Mouse (Mus musculus): Measurements from ENCODE around the gene Timm44. TPM values are rescaled to one million over a fixed set of nuclear protein-coding genes. Genes with fewer than 3 reads are reported as not detected.

Timm44 gene
- total RNA-seq (2021) = 10 to 100 TPM; 59.1 to 61.4 TPM
- long read RNA-seq, transcript Timm44-201 (13 exons, 1,790 nt) = major isoform, 35 of 57 reads
- long read RNA-seq, partial matches to known transcripts = 7 of 57 reads
- long read RNA-seq, other reads (novel, unspliced or antisense) = 11 of 57 reads

DNA sequence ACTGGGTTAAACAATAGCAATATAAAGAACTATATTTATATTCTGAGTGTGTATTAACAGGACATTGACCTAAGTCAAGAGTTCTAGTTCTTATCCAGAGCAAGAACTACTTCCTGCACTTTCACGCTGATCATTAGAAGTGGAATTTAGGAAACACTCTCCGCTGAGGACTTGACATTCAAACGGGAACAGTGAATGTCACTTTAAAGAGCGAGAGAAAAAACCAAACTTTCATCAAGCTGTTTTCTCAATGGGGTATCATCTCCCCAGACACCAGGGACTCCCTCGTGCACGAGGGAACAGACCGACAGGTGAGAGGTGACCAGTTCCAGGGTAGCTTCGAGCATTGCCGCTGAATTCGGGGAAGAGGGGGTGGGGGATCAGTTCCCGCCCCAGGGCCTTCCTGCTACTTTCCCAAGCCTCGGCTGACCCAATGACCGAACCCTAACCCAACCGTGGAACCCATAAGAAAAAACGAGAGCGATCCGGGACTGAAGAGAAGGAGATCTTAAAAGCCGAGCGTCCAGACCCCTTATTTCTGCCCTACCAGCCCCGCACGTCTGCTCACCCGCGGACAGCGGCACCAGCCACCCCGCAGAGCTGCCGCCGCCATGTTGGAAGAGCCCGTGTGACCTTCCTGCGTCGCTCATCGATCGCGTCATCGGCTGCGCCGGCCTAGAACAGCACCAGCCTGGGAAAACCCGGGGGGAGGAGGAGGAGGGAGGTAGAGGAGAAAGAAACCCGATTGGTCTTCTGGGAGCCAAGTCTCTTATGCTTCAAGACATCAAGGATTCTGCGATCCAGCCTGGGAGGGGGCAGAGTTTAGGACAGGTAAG, at the start of gene Timm44:
TSS of gene Timm44 (minus strand) at position 639 of the 836 bp plus-strand sequence.
- DNase-seq (ENCODE audit: low spot score in 2 of 2) = peak; percentile 93 to 97

DNA sequence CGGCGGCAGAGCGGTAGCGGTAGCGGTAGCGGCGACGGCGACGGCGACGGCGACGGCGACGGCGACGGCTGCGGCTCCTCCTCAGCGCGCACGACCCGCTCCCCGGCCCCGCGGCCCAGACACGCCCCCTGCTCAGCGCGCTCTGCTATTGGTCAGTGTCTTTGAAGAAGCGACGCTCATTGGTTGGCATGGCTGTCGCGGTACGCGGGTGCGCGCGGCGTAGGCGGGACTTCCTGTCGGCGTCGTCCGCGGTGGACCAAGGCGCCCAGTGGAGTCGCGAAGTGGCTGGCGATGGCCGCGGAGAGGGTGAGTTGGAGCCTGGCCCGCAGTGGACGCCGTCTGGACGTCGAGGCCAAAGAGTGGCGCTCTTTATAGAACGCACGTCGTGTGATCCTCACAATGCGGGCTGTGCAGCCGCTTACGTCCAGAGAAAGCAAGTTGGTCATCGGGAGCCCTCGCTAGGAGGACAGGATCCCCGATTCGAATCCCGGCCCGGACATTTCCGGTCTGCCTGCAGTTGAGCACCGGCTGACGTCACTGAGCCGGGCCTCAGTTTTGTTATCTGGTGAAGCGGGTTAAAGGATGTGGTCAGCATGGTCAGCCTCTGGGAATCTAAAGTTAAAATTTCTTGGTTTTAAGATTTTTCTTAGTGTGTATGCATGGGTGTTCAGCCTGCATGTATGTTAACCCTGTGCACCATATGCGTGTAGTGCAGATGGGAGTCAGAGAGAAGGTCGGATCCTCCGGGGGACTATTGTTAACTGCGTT, 49.5 kb upstream of the Timm44 start, which contains the start of the genes Ccl25 and Elavl1:
TSS of gene Ccl25 (plus strand) at position 228 of the 768 bp plus-strand sequence.
TSS of gene Elavl1 (minus strand) at position 431 of the 768 bp plus-strand sequence.
- DNase-seq (ENCODE audit: low spot score in 2 of 2) = peak; percentile 98 to 99

DNA sequence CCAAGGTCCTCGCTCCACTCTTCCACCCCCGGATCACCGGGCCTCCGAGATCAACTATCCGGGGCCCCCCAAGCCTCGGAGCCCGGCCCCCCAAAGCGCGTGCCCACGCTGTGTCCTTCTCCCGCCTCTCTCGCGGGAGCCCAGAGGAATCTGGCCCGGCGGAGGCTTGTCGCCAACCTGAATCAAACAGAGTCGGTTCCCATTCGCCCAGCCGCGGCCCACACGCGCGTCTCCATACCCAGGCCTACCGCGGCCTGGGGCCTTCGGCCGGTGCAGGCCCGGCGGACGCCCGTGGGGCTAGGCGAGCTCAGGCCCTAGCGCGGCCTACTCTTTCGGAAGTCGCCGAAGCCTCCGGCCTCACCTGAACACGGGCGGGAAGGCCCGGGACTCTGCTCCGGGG, 48.8 kb upstream of the Timm44 start:
- DNase-seq (ENCODE audit: low spot score in 2 of 2) = peak in 1 of 2 experiments; percentile 33

DNA sequence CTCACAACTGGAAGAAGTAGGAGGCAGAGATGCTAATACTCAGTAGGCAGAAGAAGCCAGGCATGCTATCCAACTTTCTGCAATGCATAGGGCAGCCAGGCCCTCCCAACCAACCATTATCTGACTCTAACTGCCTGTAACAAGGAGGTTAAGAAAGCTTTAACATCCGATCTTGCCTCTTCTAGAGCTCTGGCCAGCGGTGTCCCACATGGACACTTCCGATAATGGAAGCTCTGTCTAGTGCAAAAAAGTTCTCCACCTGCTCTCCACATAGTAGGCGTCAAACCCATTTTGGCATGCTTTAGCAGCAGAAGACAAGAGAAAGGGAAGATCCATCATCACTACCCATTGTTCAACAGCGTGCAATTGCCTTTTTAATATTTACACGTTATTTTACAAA, 48.2 kb upstream of the Timm44 start:
- no peak for DNase-seq (ENCODE audit: low spot score in 2 of 2)

DNA sequence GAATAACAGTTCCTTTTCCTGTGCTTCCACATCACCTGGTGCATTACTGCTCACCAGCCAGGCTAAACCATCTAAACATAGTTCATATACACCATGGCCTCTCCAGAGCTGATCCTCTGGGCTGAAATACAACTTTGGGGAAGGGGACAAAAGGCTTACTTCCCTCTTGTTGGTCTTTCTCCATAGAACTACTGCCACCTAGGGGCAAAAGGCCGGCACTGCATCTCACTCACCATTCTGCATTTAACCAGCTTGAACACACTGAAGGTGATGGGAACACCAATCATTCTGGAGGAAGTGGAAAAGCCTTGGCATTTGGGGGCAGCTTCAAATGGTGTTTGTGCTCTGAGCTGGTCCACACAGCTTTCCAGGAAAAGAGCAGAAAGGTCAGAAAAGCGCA, 46.8 kb upstream of the Timm44 start:
- peak; percentile 71 to 91 for DNase-seq (ENCODE audit: low spot score in 2 of 2)

DNA sequence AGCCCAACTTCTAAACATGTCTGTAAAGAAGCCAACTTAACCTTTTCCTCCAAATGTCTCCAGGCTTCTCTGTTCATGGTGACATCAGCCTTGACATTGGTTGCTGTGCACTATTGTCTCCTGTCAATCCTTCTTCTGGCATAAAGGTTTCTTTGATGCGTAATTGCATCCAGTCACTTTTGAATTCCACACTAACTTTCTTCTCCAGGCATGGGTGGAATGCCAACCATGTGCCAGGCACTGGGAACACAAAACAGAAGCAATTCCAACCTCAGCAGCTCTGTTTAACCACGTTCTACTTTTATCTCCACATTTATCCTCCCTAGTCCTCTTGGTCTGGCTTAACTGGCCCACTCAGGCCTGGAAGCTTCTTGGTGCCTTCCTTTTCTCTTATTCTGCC, 45.3 kb upstream of the Timm44 start:
- no peak for DNase-seq (ENCODE audit: low spot score in 2 of 2)

DNA sequence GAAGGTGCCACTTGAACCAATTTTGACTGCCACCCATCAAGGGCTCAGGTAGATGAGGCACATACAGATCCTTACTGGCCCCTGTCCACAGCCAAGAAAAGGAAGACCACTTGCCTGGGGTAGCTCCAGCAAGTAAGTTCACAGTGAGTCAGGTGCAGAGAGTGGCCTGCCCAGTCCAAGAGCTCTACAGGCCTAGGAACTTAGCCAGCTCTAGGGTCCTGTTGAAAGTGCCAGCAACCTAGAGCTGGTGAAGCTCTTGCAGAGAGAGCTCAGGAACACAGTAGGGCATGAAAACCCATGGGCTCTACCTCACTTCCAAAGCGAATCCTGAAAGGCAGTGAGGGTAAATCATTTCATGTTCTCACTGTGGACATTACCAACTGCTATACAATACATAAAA, 44.7 kb upstream of the Timm44 start:
- DNase-seq (ENCODE audit: low spot score in 2 of 2) = no peak

DNA sequence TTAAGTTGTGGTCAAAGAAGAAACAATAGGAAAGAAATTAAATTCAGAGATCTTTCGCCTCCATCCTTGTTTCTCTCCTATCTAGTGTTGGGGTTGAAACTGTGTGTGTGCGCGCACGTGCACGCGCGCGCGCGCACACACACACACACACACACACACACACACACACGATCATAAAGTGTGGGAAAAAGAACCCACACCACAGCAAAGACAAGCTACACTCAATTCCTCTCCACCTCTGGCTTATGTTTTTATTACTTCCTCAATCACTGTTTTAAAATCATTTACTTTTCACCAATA, 43.8 kb upstream of the Timm44 start:
- DNase-seq (ENCODE audit: low spot score in 2 of 2) = no peak

DNA sequence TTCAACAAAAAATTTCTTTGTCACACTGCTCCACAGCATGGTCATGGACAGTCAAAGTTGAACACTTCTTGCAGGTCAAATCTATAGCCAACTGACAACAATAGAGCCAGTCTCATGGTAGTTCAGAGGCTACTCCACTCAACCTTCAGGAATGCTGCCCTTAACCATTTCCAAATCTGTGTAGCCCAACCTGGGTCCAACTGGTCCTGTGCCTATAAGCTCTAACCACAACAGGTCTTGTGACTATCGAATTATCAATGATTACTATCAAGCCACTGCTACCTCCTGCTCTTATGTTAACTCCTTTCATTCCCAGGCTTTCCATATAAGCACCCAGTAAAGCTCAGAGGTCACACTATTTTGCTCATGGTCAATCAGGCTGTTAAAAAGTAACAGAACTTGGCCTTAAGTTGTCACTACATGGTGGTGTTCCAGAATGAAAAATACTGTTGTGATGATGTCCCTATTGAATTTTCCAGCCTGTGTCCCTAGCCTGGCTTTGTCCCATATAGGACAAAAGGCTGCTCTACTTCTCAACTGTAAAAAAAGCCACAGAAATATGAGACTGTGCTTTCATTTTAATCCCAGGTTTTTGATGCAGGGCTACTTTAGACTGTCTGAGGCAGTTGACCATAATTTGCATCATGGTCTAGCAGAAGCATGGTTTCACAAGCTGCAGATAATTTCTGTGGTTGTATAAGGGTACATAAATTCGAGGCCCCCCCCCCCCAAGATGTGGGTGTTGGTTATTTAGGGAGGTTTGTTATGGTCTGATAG, 43.3 kb upstream of the Timm44 start:
- DNase-seq (ENCODE audit: low spot score in 2 of 2) = no peak

GRCm38 (mm10) chr8:4318124-4318523, 42.4 kb upstream of the Timm44 start:
- DNase-seq (ENCODE audit: low spot score in 2 of 2) = no peak

DNA sequence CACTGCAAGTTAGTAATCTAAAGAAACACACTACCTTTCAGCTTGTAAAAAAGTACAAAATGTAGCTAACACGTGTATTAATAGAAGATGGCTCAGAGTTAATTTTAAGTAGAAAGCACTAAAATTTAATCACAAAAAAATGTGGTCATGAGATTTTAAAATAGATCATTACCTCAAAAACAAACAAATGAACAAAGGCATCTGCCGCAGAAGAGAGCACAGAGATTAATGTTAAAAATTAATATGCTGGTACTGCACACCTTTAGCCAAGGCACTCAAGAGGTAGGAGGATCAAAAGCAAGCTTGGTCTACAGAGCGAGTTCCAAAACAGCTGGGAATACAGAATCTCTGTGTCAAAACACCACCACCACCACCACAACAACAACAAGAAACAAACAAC, 39.1 kb upstream of the Timm44 start:
- no peak for DNase-seq (ENCODE audit: low spot score in 2 of 2)

- DNase-seq (ENCODE audit: low spot score in 2 of 2) = peak in 1 of 2 experiments; percentile 53
Observed at GRCm38 (mm10) chr8:4313254-4314124, 37.8 kb upstream of the Timm44 start.

GRCm38 (mm10) chr8:4312104-4312503, 36.4 kb upstream of the Timm44 start:
- DNase-seq (ENCODE audit: low spot score in 2 of 2) = no peak

DNA sequence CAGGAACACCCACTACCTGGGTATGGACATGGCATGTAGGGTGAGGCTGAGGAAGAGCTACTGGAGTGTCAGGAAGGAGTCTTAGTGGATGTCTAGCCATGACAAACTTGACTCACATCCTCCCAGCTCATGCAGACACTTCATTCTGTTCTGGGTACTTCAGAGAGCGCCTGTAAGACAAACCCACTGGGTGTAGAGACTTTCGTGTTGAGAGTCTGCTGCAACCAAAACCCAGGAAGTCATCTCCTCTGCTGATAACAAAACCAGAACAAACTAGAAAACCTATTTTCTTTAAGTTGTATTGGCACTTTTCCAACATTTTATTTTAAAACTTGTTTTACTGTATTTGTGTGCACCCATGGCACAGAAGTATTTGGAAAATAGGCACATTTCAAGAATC, 30.1 kb upstream of the Timm44 start:
- DNase-seq (ENCODE audit: low spot score in 2 of 2) = no peak

DNA sequence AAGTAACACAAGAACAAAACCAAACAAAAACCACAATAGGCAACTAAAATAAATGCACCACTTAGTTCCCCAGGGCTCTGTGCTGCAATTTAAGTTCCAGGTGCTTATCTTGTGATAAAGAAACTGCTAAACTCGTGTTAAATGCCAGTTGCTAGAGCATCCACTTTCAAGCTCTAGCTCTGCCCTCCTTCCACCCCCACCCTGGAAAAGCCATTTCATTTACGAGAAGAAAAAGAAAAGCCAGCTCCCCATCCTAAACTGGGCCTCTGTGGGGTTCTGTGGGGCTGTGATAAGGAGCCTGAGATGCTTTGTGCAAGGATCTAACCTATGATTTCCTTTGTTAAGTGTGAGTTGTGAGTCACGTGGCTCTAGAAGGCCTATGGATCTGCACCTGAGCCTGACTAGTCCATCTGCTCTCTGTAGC, 28.4 kb upstream of the Timm44 start:
- peak in 1 of 2 experiments; percentile 45 for DNase-seq (ENCODE audit: low spot score in 2 of 2)

GRCm38 (mm10) chr8:4297822-4298221, 22.1 kb upstream of the Timm44 start:
- no peak for DNase-seq (ENCODE audit: low spot score in 2 of 2)

DNA sequence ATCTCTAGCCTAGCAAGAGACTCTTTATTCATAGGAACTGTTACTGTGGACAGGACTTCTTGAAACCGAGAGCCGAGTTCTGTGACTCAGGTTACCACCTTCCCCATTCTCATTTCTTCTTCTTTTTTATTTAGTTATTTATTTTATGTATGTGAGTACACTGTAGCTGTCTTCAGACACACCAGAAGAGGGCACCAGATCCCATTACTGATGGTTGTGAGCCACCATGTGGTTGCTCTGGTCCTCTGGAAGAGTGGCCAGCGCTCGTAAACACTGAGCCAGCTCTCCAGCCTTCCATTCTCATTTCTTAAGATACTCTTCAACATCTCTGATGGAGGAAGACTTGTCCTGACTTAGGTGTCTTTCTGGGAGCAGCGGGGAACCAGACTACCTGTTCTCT, 17.0 kb upstream of the Timm44 start:
- DNase-seq (ENCODE audit: low spot score in 2 of 2) = no peak

GRCm38 (mm10) chr8:4276111-4276465, 375 bp upstream of the Timm44 start:
- no peak for DNase-seq (ENCODE audit: low spot score in 2 of 2)

DNA sequence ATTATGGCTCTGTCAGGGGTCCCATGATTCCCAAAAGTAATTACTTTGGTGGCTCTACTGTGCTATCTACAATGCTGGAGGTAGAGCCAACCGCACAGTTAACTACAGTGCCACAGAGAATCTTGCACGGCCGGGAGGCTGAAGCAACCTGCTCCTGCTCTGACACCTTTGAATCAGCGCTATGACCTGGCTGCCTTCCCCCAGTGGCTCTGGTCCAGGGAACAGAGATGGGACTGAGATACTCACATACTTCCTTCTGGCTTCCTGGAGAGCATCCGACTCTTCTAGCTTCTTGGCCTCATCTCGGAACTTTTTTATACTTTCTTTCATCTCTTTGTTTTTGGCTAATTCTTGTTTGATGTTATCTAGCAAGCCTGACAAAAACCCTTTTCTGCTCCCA, 6.1 kb downstream of the Timm44 start:
- no peak for DNase-seq (ENCODE audit: low spot score in 2 of 2)

DNA sequence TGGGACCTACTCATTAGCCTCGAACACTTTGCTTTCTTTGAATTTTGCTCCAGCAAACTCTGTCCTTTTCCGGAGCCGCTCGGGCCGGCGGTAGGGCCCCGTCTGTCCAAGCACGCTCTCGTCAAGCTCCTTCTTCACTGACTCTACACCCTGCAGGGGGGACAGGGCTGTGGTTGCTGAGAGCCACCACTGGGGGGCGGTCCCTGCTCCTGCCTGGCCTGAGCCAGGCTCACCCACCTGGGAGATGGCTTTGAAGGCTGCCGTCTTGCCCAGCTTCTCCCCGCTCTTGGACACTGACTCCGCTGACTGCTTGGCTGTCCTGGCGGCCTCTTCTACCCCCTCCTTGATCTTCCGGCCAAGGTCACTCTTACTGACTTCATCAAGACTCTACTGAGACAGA, 8.1 kb downstream of the Timm44 start:
- DNase-seq (ENCODE audit: low spot score in 2 of 2) = no peak
